Mouse (Mus musculus): ENCODE results near the gene Arhgap28. TPM values are rescaled to one million over a fixed set of nuclear protein-coding genes. Genes with fewer than 3 reads are reported as not detected.

Gene Arhgap28
- total and polyA plus RNA-seq, 2 experiments from 2014 or later, result 3.6 to 8.6 TPM

GRCm38 (mm10) chr17:67907532-67908054 is 96.3 kb downstream of the Arhgap28 start:
- ATAC-seq (no peak), DNase-seq (no peak)
- no peaks in the 10 kb centered on the region for H3K36me3 ChIP-seq (ENCODE audit: insufficient read depth)
- no peak overlapping the region for H3K27ac ChIP-seq (ENCODE audit: low read depth, low read length)
- no peaks in the 10 kb centered on the region for H3K4me1 ChIP-seq (ENCODE audit: insufficient read depth)
- no peak overlapping the region for H3K4me3 ChIP-seq (ENCODE audit: low read depth, low read length)
- no peak for TF ChIP-seq CTCF (IDR thresholded peaks at IDR 0.05; ENCODE audit: low read depth)
- no peaks in the 10 kb centered on the region for H3K9me3 ChIP-seq (ENCODE audit: low read length)
- no peaks in the 10 kb centered on the region for H3K27me3 ChIP-seq (ENCODE audit: insufficient read depth, low read length)
- no peak overlapping the region for H3K4me2 ChIP-seq (ENCODE audit: low read depth)
- H3K9ac ChIP-seq, result no peak overlapping the region
- WGBS, result 95% methylated on average over 10 of the region's 10 CpGs

- H3K4me3 ChIP-seq (ENCODE audit: low read depth, low read length), result no peak overlapping the region
- no peaks in the 10 kb centered on the region for H3K36me3 ChIP-seq (ENCODE audit: insufficient read depth)
- H3K27ac ChIP-seq (ENCODE audit: low read depth, low read length), result no peak overlapping the region
- H3K4me1 ChIP-seq (ENCODE audit: insufficient read depth), result no peaks in the 10 kb centered on the region
- no peak for ATAC-seq
- no peak for TF ChIP-seq CTCF (IDR thresholded peaks at IDR 0.05; ENCODE audit: low read depth)
- H3K27me3 ChIP-seq (ENCODE audit: insufficient read depth, low read length), result no peaks in the 10 kb centered on the region
- no peak for DNase-seq
- 65% methylated on average over 3 of the region's 3 CpGs for WGBS
- H3K9me3 ChIP-seq (ENCODE audit: low read length), result no peaks in the 10 kb centered on the region
- H3K4me2 ChIP-seq (ENCODE audit: low read depth), result no peak overlapping the region
- H3K9ac ChIP-seq, result no peak overlapping the region
Observed at GRCm38 (mm10) chr17:67906236-67906635, 97.7 kb downstream of the Arhgap28 start.

GRCm38 (mm10) chr17:67904315-67904944 is 99.5 kb downstream of the Arhgap28 start:
- ATAC-seq (no peak), DNase-seq (no peak)
- Histone ChIP-seq H3K4me3 (ENCODE audit: low read depth, low read length) (no peak overlapping the region), H3K9ac (no peak overlapping the region), H3K9me3 (ENCODE audit: low read length) (no peaks in the 10 kb centered on the region), H3K36me3 (ENCODE audit: insufficient read depth) (no peaks in the 10 kb centered on the region), H3K27ac (ENCODE audit: low read depth, low read length) (no peak overlapping the region), H3K27me3 (ENCODE audit: insufficient read depth, low read length) (no peaks in the 10 kb centered on the region), H3K4me2 (ENCODE audit: low read depth) (no peak overlapping the region), H3K4me1 (ENCODE audit: insufficient read depth) (no peaks in the 10 kb centered on the region)
- WGBS, result 76% methylated on average over 14 of the region's 14 CpGs
- no peak for TF ChIP-seq CTCF (IDR thresholded peaks at IDR 0.05; ENCODE audit: low read depth)

GRCm38 (mm10) chr17:67902847-67903246 is 101.1 kb downstream of the Arhgap28 start:
- DNase-seq (no peak), ATAC-seq (no peak)
- no peak overlapping the region for H3K27ac ChIP-seq (ENCODE audit: low read depth, low read length)
- H3K4me3 ChIP-seq (ENCODE audit: low read depth, low read length), result no peak overlapping the region
- no peaks in the 10 kb centered on the region for H3K27me3 ChIP-seq (ENCODE audit: insufficient read depth, low read length)
- H3K4me2 ChIP-seq (ENCODE audit: low read depth), result no peak overlapping the region
- TF ChIP-seq CTCF (IDR thresholded peaks at IDR 0.05; ENCODE audit: low read depth), result no peak
- WGBS, result 95% methylated on average over 4 of the region's 4 CpGs
- no peaks in the 10 kb centered on the region for H3K9me3 ChIP-seq (ENCODE audit: low read length)
- no peaks in the 10 kb centered on the region for H3K36me3 ChIP-seq (ENCODE audit: insufficient read depth)
- no peaks in the 10 kb centered on the region for H3K4me1 ChIP-seq (ENCODE audit: insufficient read depth)
- H3K9ac ChIP-seq, result no peak overlapping the region

GRCm38 (mm10) chr17:67901161-67901560 is 102.8 kb downstream of the Arhgap28 start:
- H3K27me3 ChIP-seq (ENCODE audit: insufficient read depth, low read length), result no peaks in the 10 kb centered on the region
- no peaks in the 10 kb centered on the region for H3K36me3 ChIP-seq (ENCODE audit: insufficient read depth)
- no peak overlapping the region for H3K9ac ChIP-seq
- no peaks in the 10 kb centered on the region for H3K4me1 ChIP-seq (ENCODE audit: insufficient read depth)
- DNase-seq (no peak), ATAC-seq (no peak)
- no peak overlapping the region for H3K4me2 ChIP-seq (ENCODE audit: low read depth)
- TF ChIP-seq CTCF (IDR thresholded peaks at IDR 0.05; ENCODE audit: low read depth), result no peak
- 77% methylated on average over 11 of the region's 11 CpGs for WGBS
- no peak overlapping the region for H3K27ac ChIP-seq (ENCODE audit: low read depth, low read length)
- no peaks in the 10 kb centered on the region for H3K9me3 ChIP-seq (ENCODE audit: low read length)
- no peak overlapping the region for H3K4me3 ChIP-seq (ENCODE audit: low read depth, low read length)

- no peaks in the 10 kb centered on the region for H3K27me3 ChIP-seq (ENCODE audit: insufficient read depth, low read length)
- no peak overlapping the region for H3K9ac ChIP-seq
- H3K36me3 ChIP-seq (ENCODE audit: insufficient read depth), result no peaks in the 10 kb centered on the region
- no peaks in the 10 kb centered on the region for H3K9me3 ChIP-seq (ENCODE audit: low read length)
- no peaks in the 10 kb centered on the region for H3K4me1 ChIP-seq (ENCODE audit: insufficient read depth)
- H3K27ac ChIP-seq (ENCODE audit: low read depth, low read length), result no peak overlapping the region
- no peak overlapping the region for H3K4me2 ChIP-seq (ENCODE audit: low read depth)
- H3K4me3 ChIP-seq (ENCODE audit: low read depth, low read length), result no peak overlapping the region
- DNase-seq (no peak), ATAC-seq (no peak)
- WGBS, result 81% methylated on average over 5 of the region's 5 CpGs
- no peak for TF ChIP-seq CTCF (IDR thresholded peaks at IDR 0.05; ENCODE audit: low read depth)
Observed at GRCm38 (mm10) chr17:67899376-67899775, 104.5 kb downstream of the Arhgap28 start.

GRCm38 (mm10) chr17:67896413-67896812 is 107.5 kb downstream of the Arhgap28 start:
- Histone ChIP-seq H3K27ac (ENCODE audit: low read depth, low read length) (no peak overlapping the region), H3K4me1 (ENCODE audit: insufficient read depth) (no peaks in the 10 kb centered on the region), H3K36me3 (ENCODE audit: insufficient read depth) (no peaks in the 10 kb centered on the region), H3K27me3 (ENCODE audit: insufficient read depth, low read length) (no peaks in the 10 kb centered on the region), H3K9ac (no peak overlapping the region), H3K9me3 (ENCODE audit: low read length) (no peaks in the 10 kb centered on the region), H3K4me2 (ENCODE audit: low read depth) (no peak overlapping the region), H3K4me3 (ENCODE audit: low read depth, low read length) (no peak overlapping the region)
- DNase-seq (no peak), ATAC-seq (no peak)
- 94% methylated on average over 5 of the region's 5 CpGs for WGBS
- no peak for TF ChIP-seq CTCF (IDR thresholded peaks at IDR 0.05; ENCODE audit: low read depth)

Measured in forebrain, postnatal 0 days (tissue).